Mouse (Mus musculus) heart, adult 18-20 months (tissue): ENCODE data around the gene Diablo. TPM values are rescaled to one million over a fixed set of nuclear protein-coding genes. Genes with fewer than 3 reads are reported as not detected.
"Not testable (repeated sequence)": the region's sequence is repeated elsewhere in the genome, so short reads cannot be mapped to it uniquely, and the experiment has no call there.

ENCODE experiments used
- DNase-seq, 2 experiments: peaks; one replicate each; pipeline ENCODE4 v3.0.0; 2021 to 2022; ENCODE audit warnings: mixed read lengths in 1 of 2
- long read RNA-seq, 2 experiments: library from polyadenylated mRNA; stranded (forward); transcript quantifications; one replicate each; pipeline ENCODE4 v2.0.0; 2021
- total RNA-seq, 2 experiments: library from RNA; stranded (reverse); gene quantifications; 2 replicates each; pipeline ENCODE4 v1.2.3; 2021

Diablo gene
- total RNA-seq, result 10 to 100 TPM; 68.8 to 70.1 TPM
- long read RNA-seq, experiment 1, transcript Diablo-203 (6 exons, 1,576 nt), result major isoform, 127 of 139 reads
- long read RNA-seq, experiment 1, partial matches to known transcripts, result 1 of 139 reads
- long read RNA-seq, experiment 1, other reads (novel, unspliced or antisense), result 9 of 139 reads
- long read RNA-seq, experiment 2, transcript Diablo-203 (6 exons, 1,576 nt), result major isoform, 77 of 91 reads
- long read RNA-seq, experiment 2, partial matches to known transcripts, result 11 of 91 reads
- long read RNA-seq, experiment 2, other reads (novel, unspliced or antisense), result 3 of 91 reads

DNA sequence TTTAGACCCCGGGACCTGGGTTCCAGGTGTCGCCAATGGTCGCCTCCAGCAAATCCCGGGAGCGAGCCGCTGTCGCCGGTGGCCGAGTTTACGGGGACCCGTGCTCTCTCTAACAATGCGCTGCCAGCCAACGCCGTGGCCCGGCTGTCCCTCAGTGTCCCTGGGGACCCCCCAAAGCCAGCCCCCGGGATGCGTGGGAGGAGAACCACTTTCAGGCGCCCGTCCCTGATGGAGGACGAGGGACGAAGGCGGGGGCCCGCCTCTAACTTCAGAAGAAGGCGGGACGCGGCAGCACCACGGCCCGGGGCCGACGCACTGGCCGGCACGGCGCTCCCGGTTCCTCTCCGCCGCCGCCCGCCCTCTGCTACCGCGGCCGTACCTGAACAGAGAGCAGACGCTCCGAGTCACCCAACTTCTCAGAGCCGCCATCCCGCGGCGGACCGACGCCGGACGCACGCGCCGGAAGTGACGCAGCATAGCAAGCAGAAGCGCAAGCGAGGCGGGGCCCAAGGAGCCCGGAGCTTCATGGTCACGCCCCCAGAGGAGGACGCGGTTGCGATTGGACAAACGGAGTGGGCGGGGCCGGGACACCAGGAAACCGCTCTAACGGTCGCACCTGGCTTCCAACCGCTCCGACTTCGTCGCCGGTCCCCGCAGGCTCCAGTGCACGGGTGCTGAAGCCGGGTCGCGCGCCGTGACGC is at the start of gene Diablo:
Diablo (minus strand) TSS at position 485 of the 701 bp plus-strand sequence.
- DNase-seq, result peak; percentile 99

DNA sequence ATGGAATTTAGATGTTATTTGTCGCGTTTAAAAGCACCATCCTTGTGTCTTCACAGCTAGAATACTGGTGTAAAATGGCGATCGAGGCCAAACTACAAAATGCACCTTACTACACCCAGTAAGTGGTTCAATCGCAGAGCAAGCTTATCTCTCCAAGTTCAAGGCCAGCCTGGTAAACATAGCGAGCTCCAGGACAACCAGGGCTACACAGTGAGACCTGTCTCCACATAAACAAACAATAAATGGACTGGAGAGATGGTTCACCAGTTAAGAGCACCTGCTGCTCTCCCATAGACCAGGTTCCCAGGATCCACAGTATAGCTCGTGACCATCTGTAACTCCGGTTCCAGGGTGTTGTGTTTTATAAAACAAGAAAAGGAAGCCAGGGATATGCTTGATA is 49.4 kb upstream of the Diablo start:
- DNase-seq, result no peak

- DNase-seq, result peak; percentile 98
Observed at GRCm38 (mm10) chr5:123572357-123573186, 48.6 kb upstream of the Diablo start, which contains the start of gene Vps33a. Vps33a (minus strand) TSS chr5:123573038.

- no peak for DNase-seq
Observed at GRCm38 (mm10) chr5:123561128-123561527, 37.2 kb upstream of the Diablo start.

DNA sequence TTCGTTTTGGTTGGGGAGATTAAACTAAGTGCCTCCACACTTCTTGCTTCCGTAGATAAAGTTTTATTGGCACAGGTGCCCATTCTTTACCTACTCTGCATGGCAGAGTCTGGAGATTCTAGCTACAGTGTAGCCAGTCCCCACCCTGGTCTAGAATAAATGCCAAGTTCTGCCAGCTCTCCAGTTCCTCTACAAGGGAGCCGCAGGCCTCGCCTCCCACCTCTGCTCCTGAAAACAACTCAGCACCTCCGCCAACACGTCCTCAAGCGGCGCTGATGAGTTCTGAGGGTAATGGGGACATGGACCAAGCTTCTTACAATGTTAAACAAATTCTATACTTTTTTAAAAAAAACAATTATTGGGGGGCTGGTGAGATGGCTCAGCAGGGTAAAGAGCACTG is 35.6 kb upstream of the Diablo start:
- DNase-seq, result no peak

GRCm38 (mm10) chr5:123556451-123556850 is 32.5 kb upstream of the Diablo start:
- peak; percentile 61 to 62 for DNase-seq

DNA sequence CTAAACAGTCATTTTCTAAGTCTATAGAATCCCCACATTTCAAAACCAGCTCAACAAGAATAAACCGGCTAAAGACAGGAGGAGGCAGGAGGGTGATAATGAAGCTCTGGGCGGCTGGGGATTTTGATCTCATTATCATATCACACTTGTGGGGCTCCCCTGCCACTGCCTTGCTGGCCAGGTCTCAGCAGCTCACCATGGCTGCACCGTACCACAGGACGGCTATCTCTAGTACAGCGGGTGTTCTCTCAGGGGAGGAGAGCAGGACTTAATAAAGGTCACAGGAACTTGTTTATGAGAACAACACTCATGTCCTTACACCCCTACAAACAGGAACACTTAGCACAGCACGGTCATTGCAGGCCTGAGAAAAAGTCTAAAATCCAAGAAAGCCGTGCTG is 31.7 kb upstream of the Diablo start:
- no peak for DNase-seq

DNA sequence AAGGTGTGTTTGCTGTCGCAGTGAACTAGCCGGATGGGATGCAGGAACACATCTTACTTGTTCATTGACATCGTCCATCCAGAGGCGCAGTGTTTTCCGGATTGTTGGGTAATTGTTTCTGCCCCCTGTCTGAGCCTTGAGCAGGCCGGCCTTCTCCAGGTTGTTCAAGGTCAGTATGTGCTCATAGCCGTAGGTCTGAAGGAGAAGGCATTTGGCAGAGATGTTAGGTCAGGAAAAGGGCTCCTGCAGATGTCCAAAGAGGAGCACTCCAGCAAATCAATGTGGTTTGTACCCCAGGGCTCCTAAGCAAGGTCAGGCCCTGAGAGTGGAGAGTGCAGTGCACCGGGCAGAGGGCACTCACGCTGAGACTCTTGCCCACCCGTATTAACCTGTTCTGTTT is 9.8 kb upstream of the Diablo start:
- no peak for DNase-seq

GRCm38 (mm10) chr5:123530056-123530455 is 6.1 kb upstream of the Diablo start:
- no peak for DNase-seq

DNA sequence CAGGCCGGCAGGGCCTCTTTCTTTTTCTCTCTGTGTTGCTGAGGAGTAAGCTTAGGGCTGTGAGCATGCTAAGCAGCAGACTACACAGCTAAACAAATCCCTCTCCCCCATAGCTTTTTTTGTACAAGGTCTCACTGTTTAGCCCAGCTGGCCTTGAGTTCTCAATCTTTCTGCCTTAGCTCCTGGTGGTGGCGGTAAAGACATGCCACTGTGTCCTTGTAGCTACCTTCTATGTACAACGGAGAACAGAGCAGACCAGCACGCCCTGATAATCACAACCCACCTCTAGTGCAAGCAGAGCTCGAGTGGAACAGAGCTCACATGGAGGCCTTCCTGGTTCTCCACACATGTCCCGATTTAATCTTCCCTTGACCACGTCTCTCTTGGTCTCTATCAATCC is 4.7 kb upstream of the Diablo start:
- DNase-seq, result no peak

- no peak for DNase-seq
Observed at GRCm38 (mm10) chr5:123525916-123526495, 2.0 kb upstream of the Diablo start.

DNA sequence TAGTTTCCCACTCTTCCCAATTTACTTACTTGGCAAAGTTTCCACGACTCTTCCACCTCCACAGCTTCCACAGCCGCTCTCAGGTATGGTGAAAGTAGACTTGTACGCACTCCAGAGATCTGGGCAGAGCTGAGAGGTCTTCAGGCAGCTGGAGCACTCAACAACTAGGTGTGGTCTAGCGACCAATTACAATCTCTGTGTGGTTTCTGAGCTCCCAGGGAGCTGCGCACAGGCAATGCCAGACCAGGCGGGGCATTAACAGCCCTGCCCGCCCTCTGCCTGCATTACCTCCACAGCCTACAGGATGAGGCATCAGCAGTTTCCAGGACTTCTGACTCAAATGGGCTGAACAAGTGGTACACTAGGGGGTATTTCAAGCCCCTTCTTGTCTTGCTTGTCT is 1.3 kb upstream of the Diablo start, which contains the start of gene Gm49027:
Gm49027 (minus strand) TSS at position 208 of the 400 bp plus-strand sequence.
- DNase-seq, result no peak

- DNase-seq, result no peak
Observed at GRCm38 (mm10) chr5:123524393-123524750, 396 bp upstream of the Diablo start.

DNA sequence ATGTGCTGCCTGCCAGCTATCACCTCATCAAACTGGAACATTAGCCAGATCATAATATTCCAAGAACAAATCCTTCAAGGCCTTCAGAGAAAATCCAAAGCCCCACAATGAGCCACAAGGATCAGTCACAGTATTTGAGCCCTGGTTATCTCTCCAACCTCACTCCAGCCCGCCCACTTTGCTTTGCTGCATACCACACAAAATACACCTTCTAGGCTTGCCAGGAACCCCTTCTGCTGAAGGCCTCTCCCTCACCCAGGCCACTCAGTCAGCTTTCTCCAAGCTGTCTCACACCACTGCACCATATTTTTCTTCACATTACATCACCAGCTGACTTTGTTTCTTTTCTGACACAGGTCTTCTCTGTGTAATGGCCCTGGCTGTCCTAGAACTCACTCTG is 1.8 kb downstream of the Diablo start:
- no peak for DNase-seq

DNA sequence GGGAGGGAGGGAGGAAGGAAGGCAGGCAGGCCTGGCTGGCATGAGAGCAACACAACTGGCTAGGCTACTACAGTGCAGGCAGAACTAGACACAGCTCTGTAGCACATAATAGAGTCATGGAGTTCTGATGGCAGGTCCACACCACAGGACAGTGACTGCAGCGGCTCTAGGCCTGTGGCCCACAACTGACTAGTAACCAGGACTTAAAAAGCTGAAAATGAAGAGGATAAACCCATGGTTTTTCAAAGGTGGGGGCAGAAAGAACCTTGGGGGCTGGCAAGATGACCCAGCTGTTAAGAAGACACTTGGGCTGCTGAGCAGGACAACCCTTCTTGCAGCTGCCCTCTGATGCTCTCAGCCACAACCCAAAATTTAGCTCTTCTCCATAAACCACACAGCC is 2.4 kb downstream of the Diablo start:
- DNase-seq, result no peak

DNA sequence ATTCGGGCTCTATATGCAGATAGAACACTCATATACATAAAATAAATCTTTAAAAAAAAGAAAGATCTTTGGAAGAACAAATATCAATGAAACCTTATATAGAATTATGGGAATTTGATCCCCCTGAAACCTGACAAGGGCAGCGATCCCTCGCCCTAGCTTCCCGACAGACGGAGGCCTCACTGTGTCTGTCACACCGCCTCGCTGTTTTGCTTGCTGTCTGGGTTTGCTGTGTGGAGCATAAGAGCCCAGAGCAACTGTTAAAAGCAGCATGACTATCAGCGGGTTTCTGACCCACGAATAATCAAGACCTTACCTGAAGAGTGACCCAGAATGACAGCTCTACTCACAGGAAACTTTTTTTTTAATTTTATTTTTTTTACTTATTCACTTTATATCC is 3.3 kb downstream of the Diablo start:
- no peak for DNase-seq

- DNase-seq, result no peak
Observed at GRCm38 (mm10) chr5:123514871-123515270, 9.1 kb downstream of the Diablo start.

DNA sequence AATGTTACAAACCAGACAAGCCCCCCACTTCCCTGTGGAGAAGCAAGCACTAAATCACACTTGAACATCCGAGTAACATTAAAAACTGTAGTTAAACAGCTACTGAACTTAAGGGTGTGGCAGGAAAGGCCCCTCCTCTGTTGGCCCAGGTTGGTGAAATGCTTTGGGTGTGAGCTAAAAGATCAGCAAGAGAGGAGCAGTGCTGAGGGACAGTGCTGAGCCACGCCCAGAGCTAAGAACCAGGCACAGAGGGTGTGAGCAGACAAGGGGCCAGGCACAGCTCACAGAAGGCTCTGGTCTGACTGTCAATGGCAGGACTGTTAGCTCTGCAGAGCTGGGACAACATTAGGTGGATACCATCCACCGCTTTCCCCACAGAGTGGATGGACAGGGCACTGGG is 11.9 kb downstream of the Diablo start:
- DNase-seq, result no peak

GRCm38 (mm10) chr5:123511426-123511825 is 12.6 kb downstream of the Diablo start:
- DNase-seq, result not testable (repeated sequence)

- no peak for DNase-seq
Observed at GRCm38 (mm10) chr5:123510160-123510559, 13.8 kb downstream of the Diablo start, which contains the start of gene B3gnt4. B3gnt4 (plus strand) TSS chr5:123510460.

DNA sequence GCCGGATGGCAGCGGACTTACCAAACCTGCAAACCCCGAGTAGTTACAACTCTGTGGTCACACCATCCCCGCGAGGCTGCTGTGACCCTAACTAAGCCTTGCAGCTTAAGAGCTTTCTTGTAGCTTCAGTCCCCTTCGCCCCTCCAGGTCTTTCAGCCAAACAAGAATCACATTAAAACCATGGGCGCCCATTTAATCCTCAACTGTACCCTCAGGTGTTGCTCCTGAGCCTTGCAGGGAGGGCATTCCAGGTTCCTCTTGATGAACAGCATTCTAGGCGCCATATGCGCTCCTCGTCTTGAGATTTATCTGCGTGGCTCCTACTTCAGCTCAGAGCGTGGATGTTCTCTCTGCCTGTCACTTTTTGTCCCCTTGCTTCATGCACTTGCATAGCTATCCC is 15.1 kb downstream of the Diablo start:
- DNase-seq, result no peak
